Mouse (Mus musculus) frontal cortex, postnatal 36 days (tissue): ENCODE data around the gene Kalrn.

Experiments used
- DNase-seq, 2 experiments: peaks; one replicate each; pipeline ENCODE4 v3.0.0; 2022; ENCODE audit warnings: low spot score in 2 of 2

Gene Kalrn

GRCm38 (mm10) chr16:34504250-34504649 lies 69.1 kb downstream of the Kalrn start:
- DNase-seq, result peak in 1 of 2 experiments; percentile 69

- DNase-seq, result no peak
Observed at GRCm38 (mm10) chr16:34502110-34502509, 71.2 kb downstream of the Kalrn start.

DNA sequence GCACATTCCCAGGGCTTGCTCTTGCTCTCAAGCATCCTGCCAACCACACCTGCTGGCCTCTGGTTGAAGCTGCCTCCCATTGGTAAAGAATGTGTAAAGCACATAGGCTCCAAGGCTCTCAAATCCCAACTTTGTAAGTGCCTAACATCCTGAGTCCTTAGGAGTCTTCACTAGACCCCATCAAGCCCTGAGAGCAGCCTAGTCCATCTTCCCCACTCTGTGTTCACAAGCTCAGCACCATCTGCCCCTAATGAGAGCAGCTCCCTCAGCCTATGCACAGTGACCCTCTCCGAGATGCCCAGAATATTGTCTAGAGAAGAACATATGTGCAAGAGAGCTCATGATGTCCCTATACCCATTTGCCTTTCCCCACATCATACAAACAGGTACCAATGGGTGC lies 78.6 kb downstream of the Kalrn start:
- no peak for DNase-seq

DNA sequence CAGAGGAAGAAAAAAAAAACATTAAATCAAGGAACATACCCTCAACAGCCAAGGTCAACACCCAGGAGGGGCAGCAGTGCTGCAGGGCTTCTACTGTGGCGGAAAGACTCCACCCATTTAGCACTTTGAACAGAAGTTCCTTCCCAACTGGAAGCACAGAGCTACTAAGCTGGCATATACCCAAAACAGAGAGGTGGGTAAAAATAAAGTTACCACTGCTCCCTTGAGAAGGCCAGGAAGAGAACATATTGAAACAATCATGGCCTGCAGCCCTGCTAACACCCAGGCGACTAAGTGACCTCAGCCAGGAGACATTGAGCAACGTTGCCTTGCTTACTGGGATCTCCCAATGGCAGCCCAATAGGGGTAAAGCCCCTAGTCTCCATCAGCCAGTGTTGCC lies 79.4 kb downstream of the Kalrn start:
- no peak for DNase-seq

DNA sequence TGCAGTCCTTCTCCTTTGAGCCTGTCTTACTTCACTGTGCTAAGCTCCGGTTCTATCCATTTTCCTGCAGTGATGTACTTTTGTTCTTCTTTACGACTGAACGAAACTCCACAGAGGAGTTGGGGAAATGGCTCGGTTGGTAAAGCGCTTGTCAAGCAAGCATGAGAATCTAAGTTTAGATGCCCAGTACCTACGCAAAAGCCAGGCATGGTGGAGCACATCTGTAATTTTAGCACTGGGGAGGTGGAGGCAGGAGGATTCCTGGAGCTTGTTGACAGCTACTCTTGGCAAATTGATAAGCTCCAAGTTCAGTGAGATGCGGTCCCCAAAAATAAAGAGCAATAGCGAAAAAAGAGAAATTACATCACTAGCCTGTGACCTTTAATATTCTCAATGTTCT lies 82.1 kb downstream of the Kalrn start:
- DNase-seq, result peak in 1 of 2 experiments; percentile 70

DNA sequence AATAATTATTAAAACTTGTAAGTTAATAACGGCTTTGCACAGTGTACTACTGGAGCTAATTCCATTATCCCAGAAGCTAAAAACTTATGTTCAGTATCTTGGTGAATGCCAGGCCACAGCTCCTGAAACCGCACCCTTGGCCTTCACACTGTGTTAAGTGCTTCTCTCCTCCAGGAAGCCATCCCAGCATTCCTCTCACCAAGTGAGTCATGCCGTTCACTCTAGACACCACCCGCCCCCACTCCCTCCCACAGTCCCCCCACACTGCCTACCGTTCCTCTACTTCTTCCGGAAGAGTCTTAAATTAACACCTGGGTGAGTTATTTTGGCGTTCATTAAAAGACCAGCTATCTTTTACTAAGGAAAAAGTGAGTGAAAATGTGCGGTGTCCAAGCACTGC lies 82.8 kb downstream of the Kalrn start:
- DNase-seq, result no peak

- no peak for DNase-seq
Observed at GRCm38 (mm10) chr16:34489805-34490325, 83.5 kb downstream of the Kalrn start.

- DNase-seq, result no peak
Observed at GRCm38 (mm10) chr16:34487823-34488222, 85.5 kb downstream of the Kalrn start.

GRCm38 (mm10) chr16:34487268-34487667 lies 86.1 kb downstream of the Kalrn start:
- no peak for DNase-seq

DNA sequence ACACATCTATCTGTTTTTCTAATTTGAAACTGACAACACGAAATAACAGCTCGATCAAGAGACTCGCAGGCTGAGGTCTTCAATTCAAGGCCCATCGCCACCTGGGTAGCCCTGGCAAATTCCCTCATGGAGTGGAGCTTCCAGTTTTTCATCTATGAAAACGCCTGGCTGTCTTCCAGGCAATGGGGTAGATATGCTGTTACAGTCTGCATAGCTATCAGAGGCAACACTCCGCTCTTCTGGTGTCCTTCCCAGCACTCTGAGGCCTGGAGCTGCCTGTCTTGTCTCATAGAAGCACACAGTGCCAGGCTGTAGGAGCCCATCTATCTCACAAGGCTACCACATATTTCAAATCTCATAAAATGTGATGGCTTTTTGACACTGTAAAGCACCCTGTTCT lies 87.8 kb downstream of the Kalrn start:
- DNase-seq, result no peak

DNA sequence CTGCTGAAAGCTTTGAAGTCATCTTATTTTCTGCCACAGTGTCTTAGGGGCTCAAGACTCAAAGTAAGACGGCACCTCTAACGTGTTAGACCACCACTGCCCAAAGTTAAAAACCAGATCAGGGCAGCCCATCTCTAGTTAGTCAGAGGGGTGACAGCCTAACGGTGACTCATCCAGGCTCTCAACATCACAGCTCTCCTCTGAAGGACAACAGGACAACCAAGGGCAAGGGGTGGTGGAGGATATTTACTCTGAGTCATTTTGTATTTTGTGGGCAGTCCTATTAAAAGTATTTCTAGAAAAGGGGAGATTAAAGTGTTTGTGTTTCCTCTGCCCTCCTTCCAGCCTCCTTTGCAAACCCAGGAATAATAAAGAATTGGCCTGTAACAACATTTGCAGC lies 88.4 kb downstream of the Kalrn start:
- DNase-seq, result no peak

DNA sequence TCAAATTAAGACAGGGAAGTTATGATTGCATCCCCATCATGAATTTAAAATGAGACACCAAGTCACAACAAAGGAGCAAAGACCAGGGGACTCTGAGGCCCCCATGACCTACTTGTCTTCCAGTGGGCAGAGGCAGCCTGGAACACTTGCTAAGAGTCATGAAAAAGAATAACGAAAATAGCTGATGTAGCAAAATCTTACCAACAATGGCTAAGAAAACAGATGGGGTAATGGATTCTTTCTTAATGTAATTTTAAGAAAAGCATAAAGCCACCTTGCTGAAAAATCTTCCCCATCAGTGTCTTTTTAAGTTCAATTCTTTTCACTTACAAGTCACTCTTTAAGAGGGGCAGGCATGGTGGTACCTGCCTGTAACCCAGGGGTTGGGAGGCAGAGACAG lies 89.1 kb downstream of the Kalrn start:
- DNase-seq, result no peak

- no peak for DNase-seq
Observed at GRCm38 (mm10) chr16:34483716-34484115, 89.6 kb downstream of the Kalrn start.

DNA sequence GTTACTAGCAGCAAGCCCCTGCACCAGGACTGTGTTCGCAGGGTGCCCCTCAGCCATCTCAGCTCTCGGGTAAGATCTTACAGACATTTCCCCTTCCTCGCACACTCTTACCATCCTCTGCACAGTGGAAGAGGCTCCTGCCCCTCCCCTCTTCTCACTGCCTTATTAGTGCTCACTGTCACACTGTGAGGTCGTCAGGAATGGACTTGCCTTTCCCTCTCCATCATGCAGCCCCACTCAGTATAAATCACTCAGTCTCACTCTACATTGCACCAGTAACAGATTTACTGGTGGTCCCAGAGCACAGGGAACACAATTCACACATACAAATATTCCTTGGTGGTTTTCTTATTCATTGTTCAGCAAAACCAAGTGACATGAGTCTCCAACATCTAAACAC lies 98.6 kb downstream of the Kalrn start:
- DNase-seq, result no peak

DNA sequence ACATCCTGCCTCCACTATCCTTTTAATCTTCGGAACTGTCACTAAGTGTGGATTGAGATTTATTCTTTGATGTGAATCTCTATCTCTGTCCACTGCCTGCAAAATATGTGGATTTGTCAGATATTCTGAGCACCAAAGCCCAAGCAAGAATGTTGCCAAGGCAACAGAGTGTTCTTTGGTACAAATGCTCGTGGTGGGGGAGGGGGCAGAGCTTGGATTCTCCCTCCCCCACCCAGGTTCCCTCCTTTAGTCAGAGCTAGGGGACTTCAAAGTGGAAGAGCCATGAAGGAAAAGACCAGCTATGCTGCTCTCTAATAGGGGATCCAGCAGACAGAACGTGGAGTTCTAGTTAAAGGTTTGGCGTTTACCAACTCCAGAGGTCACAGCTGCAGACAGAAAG lies 99.4 kb downstream of the Kalrn start:
- no peak for DNase-seq

DNA sequence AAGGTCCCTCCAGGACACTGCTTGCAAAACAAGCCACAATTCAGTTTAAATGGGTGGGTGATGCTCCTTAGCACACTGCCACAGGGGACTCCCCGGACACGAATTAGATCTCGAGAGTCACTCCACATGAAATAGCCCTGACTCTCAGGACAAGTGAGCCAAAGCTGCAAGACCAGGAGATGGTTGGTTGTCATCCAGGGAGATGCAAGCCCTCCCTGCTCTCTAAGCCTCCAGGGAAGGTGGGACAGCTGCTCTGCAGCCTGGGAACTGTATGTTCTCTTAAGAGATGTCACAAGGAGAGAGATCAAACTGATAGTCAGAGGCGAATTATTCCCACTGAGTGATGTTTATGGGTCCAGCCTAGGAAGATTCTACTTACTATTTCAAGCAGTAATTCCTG lies 101.9 kb downstream of the Kalrn start:
- DNase-seq, result no peak

GRCm38 (mm10) chr16:34470343-34470742 lies 103.0 kb downstream of the Kalrn start:
- DNase-seq, result no peak

DNA sequence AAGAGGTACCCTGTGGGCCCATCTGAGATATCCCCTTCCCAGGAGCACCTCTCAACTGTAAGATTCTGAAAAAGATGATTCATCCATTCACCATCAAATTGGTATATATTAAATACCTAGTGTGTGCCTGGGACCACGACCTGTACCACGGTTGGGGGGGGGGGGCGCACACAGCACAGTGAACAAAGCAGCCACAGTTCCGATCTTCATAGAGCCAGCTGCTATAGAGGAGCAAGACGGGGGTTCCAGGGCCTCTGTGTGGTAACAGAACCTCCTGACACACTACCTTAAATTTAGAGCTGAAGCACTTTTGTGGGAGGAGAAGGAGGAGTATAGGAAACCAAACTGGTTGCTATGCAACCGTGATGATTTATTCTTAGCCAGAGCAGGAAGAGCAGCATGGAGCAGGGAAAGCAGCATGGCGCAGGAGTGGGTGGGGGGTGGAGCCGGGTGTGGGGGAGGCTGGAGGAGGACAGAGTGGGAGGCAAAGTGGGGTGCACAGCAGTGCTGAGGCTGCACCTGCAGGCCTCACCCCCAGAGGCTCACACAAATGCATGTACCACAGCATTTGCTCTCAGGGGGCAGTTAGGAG lies 104.0 kb downstream of the Kalrn start:
- DNase-seq, result peak; percentile 73 to 78

GRCm38 (mm10) chr16:34466649-34467048 lies 106.7 kb downstream of the Kalrn start:
- no peak for DNase-seq

GRCm38 (mm10) chr16:34456314-34456713 lies 117.0 kb downstream of the Kalrn start:
- no peak for DNase-seq

- no peak for DNase-seq
Observed at GRCm38 (mm10) chr16:34445666-34446065, 127.7 kb downstream of the Kalrn start.

GRCm38 (mm10) chr16:34441704-34442103 lies 131.6 kb downstream of the Kalrn start:
- no peak for DNase-seq

DNA sequence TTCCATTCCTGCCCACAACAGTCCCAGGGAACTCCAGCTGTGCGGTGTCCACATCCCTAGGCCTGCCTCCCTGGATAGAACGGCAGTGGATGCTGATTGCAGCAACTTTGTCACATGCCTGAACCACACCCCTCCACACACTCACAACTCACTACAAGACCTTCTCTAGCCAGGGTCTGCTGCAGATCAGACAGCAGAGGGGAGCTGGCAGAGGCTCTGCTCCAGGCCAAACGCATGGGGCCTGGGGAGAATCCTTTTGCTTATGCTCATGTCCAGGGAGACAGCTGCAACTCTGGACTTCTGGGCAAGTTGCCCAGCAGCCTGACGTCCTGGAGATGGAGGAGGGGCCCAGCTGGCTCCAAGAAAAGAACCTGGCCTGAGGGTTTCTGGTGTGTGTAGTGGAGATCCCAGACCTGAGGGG lies 132.3 kb downstream of the Kalrn start:
- peak in 1 of 2 experiments; percentile 62 for DNase-seq

- DNase-seq, result peak; percentile 61 to 79
Observed at GRCm38 (mm10) chr16:34440019-34440615, 133.2 kb downstream of the Kalrn start.
